Mouse (Mus musculus): Measurements from ENCODE around the gene Tmem119. TPM values are rescaled to one million over a fixed set of nuclear protein-coding genes. Genes with fewer than 3 reads are reported as not detected.

The Tmem119 gene
- polyA plus RNA-seq, 2 experiments: 1.1 to 1.4 TPM

- DNase-seq (ENCODE audit: low read depth in 3 of 3, low spot score in 3 of 3) (no peak), ATAC-seq (ENCODE audit: insufficient read depth) (0 out of 2 replicates have a peak, but pooled peaks have one; percentile 36)
- WGBS (ENCODE audit: insufficient replicate concordance): 52% methylated on average over 16 of the region's 16 CpGs
- H3K9me3 ChIP-seq (ENCODE audit: control insufficient read depth, low read length): no peaks in the 10 kb centered on the region
- H3K4me1 ChIP-seq (replicated peaks; ENCODE audit: control insufficient read depth in 2 of 2, insufficient read depth in 2 of 2, low read length in 1 of 2): peaks cover 0 to 14% of the 10 kb centered on the region in 2 experiments; a peak in 2 of 4 replicates
- H3K27ac ChIP-seq: no peak overlapping the region
- no peak overlapping the region for H3K4me2 ChIP-seq (ENCODE audit: low read depth)
- H3K9ac ChIP-seq (replicated peaks): no peak overlapping the region
- H3K36me3 ChIP-seq (replicated peaks; ENCODE audit: control insufficient read depth, insufficient read depth, low read depth): no peaks in the 10 kb centered on the region
- H3K4me3 ChIP-seq (ENCODE audit: insufficient read depth in 1 of 2, low read depth in 2 of 2, low read length in 2 of 2): no peak overlapping the region
- TF ChIP-seq EP300 (IDR thresholded peaks at IDR 0.05; ENCODE audit: low read depth) (no peak), CTCF (IDR thresholded peaks at IDR 0.05; ENCODE audit: low read depth) (no peak)
- no peaks in the 10 kb centered on the region for H3K27me3 ChIP-seq (ENCODE audit: control insufficient read depth, insufficient read depth, low read length)
Measured at GRCm38 (mm10) chr5:113791197-113792095, 8.9 kb downstream of the Tmem119 start.

GRCm38 (mm10) chr5:113790453-113791196 is 9.7 kb downstream of the Tmem119 start:
- peaks cover 0 to 11% of the 10 kb centered on the region in 2 experiments; a peak in 2 of 4 replicates for H3K4me1 ChIP-seq (replicated peaks; ENCODE audit: control insufficient read depth in 2 of 2, insufficient read depth in 2 of 2, low read length in 1 of 2)
- ATAC-seq (ENCODE audit: insufficient read depth) (peak; percentile 16; the same call in 1 of the 2 replicates), DNase-seq (ENCODE audit: low read depth in 3 of 3, low spot score in 3 of 3) (no peak)
- WGBS (ENCODE audit: insufficient replicate concordance): 33% methylated on average over 11 of the region's 11 CpGs
- H3K9ac ChIP-seq (replicated peaks): no peak overlapping the region
- no peak overlapping the region for H3K4me2 ChIP-seq (ENCODE audit: low read depth)
- no peak overlapping the region for H3K4me3 ChIP-seq (ENCODE audit: insufficient read depth in 1 of 2, low read depth in 2 of 2, low read length in 2 of 2)
- no peak overlapping the region for H3K27ac ChIP-seq
- H3K36me3 ChIP-seq (replicated peaks; ENCODE audit: control insufficient read depth, insufficient read depth, low read depth): no peaks in the 10 kb centered on the region
- TF ChIP-seq EP300 (IDR thresholded peaks at IDR 0.05; ENCODE audit: low read depth) (no peak), CTCF (IDR thresholded peaks at IDR 0.05; ENCODE audit: low read depth) (no peak)
- no peaks in the 10 kb centered on the region for H3K9me3 ChIP-seq (ENCODE audit: control insufficient read depth, low read length)
- no peaks in the 10 kb centered on the region for H3K27me3 ChIP-seq (ENCODE audit: control insufficient read depth, insufficient read depth, low read length)

- ATAC-seq (ENCODE audit: insufficient read depth) (no peak), DNase-seq (ENCODE audit: low read depth in 3 of 3, low spot score in 3 of 3) (no peak)
- H3K4me2 ChIP-seq (ENCODE audit: low read depth): no peak overlapping the region
- H3K9ac ChIP-seq (replicated peaks): no peak overlapping the region
- 54% methylated on average over 7 of the region's 7 CpGs for WGBS (ENCODE audit: insufficient replicate concordance)
- no peaks in the 10 kb centered on the region for H3K36me3 ChIP-seq (replicated peaks; ENCODE audit: control insufficient read depth, insufficient read depth, low read depth)
- no peaks in the 10 kb centered on the region for H3K9me3 ChIP-seq (ENCODE audit: control insufficient read depth, low read length)
- no peak overlapping the region for H3K4me3 ChIP-seq (ENCODE audit: insufficient read depth in 1 of 2, low read depth in 2 of 2, low read length in 2 of 2)
- H3K27me3 ChIP-seq (ENCODE audit: control insufficient read depth, insufficient read depth, low read length): no peaks in the 10 kb centered on the region
- TF ChIP-seq EP300 (IDR thresholded peaks at IDR 0.05; ENCODE audit: low read depth) (no peak), CTCF (IDR thresholded peaks at IDR 0.05; ENCODE audit: low read depth) (no peak)
- peaks cover 0 to 11% of the 10 kb centered on the region in 2 experiments; a peak in 2 of 4 replicates for H3K4me1 ChIP-seq (replicated peaks; ENCODE audit: control insufficient read depth in 2 of 2, insufficient read depth in 2 of 2, low read length in 1 of 2)
- H3K27ac ChIP-seq: no peak overlapping the region
Measured at GRCm38 (mm10) chr5:113789075-113789788, 11.1 kb downstream of the Tmem119 start.

- Histone ChIP-seq H3K27ac (no peak overlapping the region), H3K9me3 (ENCODE audit: control insufficient read depth, low read length) (no peaks in the 10 kb centered on the region), H3K27me3 (ENCODE audit: control insufficient read depth, insufficient read depth, low read length) (no peaks in the 10 kb centered on the region), H3K4me2 (ENCODE audit: low read depth) (no peak overlapping the region), H3K9ac (replicated peaks) (no peak overlapping the region), H3K4me1 (replicated peaks; ENCODE audit: control insufficient read depth in 2 of 2, insufficient read depth in 2 of 2, low read length in 1 of 2) (peaks cover 0 to 11% of the 10 kb centered on the region in 2 experiments; a peak in 2 of 4 replicates), H3K4me3 (ENCODE audit: insufficient read depth in 1 of 2, low read depth in 2 of 2, low read length in 2 of 2) (no peak overlapping the region), H3K36me3 (replicated peaks; ENCODE audit: control insufficient read depth, insufficient read depth, low read depth) (no peaks in the 10 kb centered on the region)
- ATAC-seq (ENCODE audit: insufficient read depth) (no peak), DNase-seq (ENCODE audit: low read depth in 3 of 3, low spot score in 3 of 3) (no peak)
- WGBS (ENCODE audit: insufficient replicate concordance): 57% methylated on average over 6 of the region's 6 CpGs
- TF ChIP-seq CTCF (IDR thresholded peaks at IDR 0.05; ENCODE audit: low read depth) (no peak), EP300 (IDR thresholded peaks at IDR 0.05; ENCODE audit: low read depth) (no peak)
Measured at GRCm38 (mm10) chr5:113788645-113789044, 11.7 kb downstream of the Tmem119 start.

All from liver, embryonic 14.5 days (tissue).